Mouse (Mus musculus) layer of hippocampus, adult 9-11 months (tissue): Measurements from ENCODE around the gene 1110051M20Rik.
A peak's percentile ranks its signal among the peaks of the same experiment; 100 is the strongest.

Source experiments
- DNase-seq: peaks from one replicate; pipeline ENCODE4 v3.0.0; 2022

1110051M20Rik gene

GRCm38 (mm10) chr2:91457259-91457655 is 12.8 kb upstream of the 1110051M20Rik start, which contains the start of gene Lrp4:
Lrp4 (plus strand) TSS chr2:91457511.
- DNase-seq: no peak

GRCm38 (mm10) chr2:91456491-91457100 is 12.1 kb upstream of the 1110051M20Rik start:
- no peak for DNase-seq

GRCm38 (mm10) chr2:91455826-91456225 is 11.3 kb upstream of the 1110051M20Rik start:
- no peak for DNase-seq

GRCm38 (mm10) chr2:91454434-91454833 is 9.9 kb upstream of the 1110051M20Rik start:
- no peak for DNase-seq

GRCm38 (mm10) chr2:91453231-91454075 is 8.9 kb upstream of the 1110051M20Rik start:
- no peak for DNase-seq

GRCm38 (mm10) chr2:91452658-91453057 is 8.2 kb upstream of the 1110051M20Rik start:
- DNase-seq: no peak

- DNase-seq: no peak
Measured at GRCm38 (mm10) chr2:91450316-91450715, 5.8 kb upstream of the 1110051M20Rik start.

GRCm38 (mm10) chr2:91449662-91450061 is 5.2 kb upstream of the 1110051M20Rik start:
- no peak for DNase-seq

GRCm38 (mm10) chr2:91442241-91442640 is 2.3 kb downstream of the 1110051M20Rik start:
- DNase-seq: no peak

GRCm38 (mm10) chr2:91441715-91442114 is 2.8 kb downstream of the 1110051M20Rik start:
- DNase-seq: no peak

- DNase-seq: no peak
Measured at GRCm38 (mm10) chr2:91440686-91441085, 3.8 kb downstream of the 1110051M20Rik start.

- no peak for DNase-seq
Measured at GRCm38 (mm10) chr2:91439876-91440275, 4.6 kb downstream of the 1110051M20Rik start.

GRCm38 (mm10) chr2:91439271-91439670 is 5.2 kb downstream of the 1110051M20Rik start:
- DNase-seq: no peak

- no peak for DNase-seq
Measured at GRCm38 (mm10) chr2:91437116-91437815, 7.2 kb downstream of the 1110051M20Rik start.

- no peak for DNase-seq
Measured at GRCm38 (mm10) chr2:91436713-91437112, 7.8 kb downstream of the 1110051M20Rik start.

GRCm38 (mm10) chr2:91430600-91430919 is 13.9 kb downstream of the 1110051M20Rik start:
- no peak for DNase-seq

- DNase-seq: no peak
Measured at GRCm38 (mm10) chr2:91429915-91430599, 14.4 kb downstream of the 1110051M20Rik start.

- DNase-seq: no peak
Measured at GRCm38 (mm10) chr2:91429146-91429545, 15.4 kb downstream of the 1110051M20Rik start.

GRCm38 (mm10) chr2:91426321-91426720 is 18.2 kb downstream of the 1110051M20Rik start:
- no peak for DNase-seq

- DNase-seq: no peak
Measured at GRCm38 (mm10) chr2:91424061-91424720, 20.3 kb downstream of the 1110051M20Rik start.

- DNase-seq: no peak
Measured at GRCm38 (mm10) chr2:91421641-91422040, 22.9 kb downstream of the 1110051M20Rik start.

- no peak for DNase-seq
Measured at GRCm38 (mm10) chr2:91413811-91414210, 30.7 kb downstream of the 1110051M20Rik start.

- peak; percentile 21 for DNase-seq
Measured at GRCm38 (mm10) chr2:91412361-91412760, 32.1 kb downstream of the 1110051M20Rik start.
